Mouse (Mus musculus) small intestine, adult 2 months (tissue): ENCODE measurements around the gene Abca4. TPM values are rescaled to one million over a fixed set of nuclear protein-coding genes. Genes with fewer than 3 reads are reported as not detected.
A peak's percentile ranks its signal among the peaks of the same experiment; 100 is the strongest.

ENCODE experiments used
- H3K27ac ChIP-seq: fragments of 200-500 bp; 2 replicates; pipeline ENCODE4 v1.5.1; 2012; ENCODE audit warnings: low read depth, low read length, control low read depth, inconsistent platforms; ENCODE audit not compliant: insufficient read depth
- H3K27me3 ChIP-seq: fragments of 200-500 bp; 2 replicates; pipeline ENCODE4 v1.6.1; 2012; ENCODE audit warnings: mild to moderate bottlenecking, moderate library complexity, low read length, inconsistent platforms; ENCODE audit not compliant: control insufficient read depth, insufficient read depth
- H3K36me3 ChIP-seq: fragments of 200-500 bp; 2 replicates; pipeline ENCODE4 v1.6.1; 2012; ENCODE audit warnings: mild to moderate bottlenecking, low read length, control low read depth, inconsistent platforms; ENCODE audit not compliant: control insufficient read depth, insufficient read depth
- H3K4me1 ChIP-seq: fragments of 200-500 bp; 2 replicates; pipeline ENCODE4 v1.6.1; 2012; ENCODE audit warnings: low read length, inconsistent platforms, mixed read lengths; ENCODE audit not compliant: control insufficient read depth, insufficient read depth, insufficient read length
- H3K4me3 ChIP-seq: fragments of 200-500 bp; 2 replicates; pipeline ENCODE4 v1.5.1; 2012; ENCODE audit warnings: low read depth, mild to moderate bottlenecking, control low read depth, inconsistent platforms, low read length, moderate library complexity
- CTCF ChIP-seq: fragments of 200-500 bp; IDR thresholded peaks from 2 replicates; pipeline ENCODE4 v1.5.1; 2012; ENCODE audit warnings: low read depth, mild to moderate bottlenecking, control low read depth, inconsistent platforms, low read length, moderate library complexity, mixed read lengths; ENCODE audit not compliant: insufficient replicate concordance, insufficient read length; ENCODE audit errors: extremely low read depth
- POLR2A ChIP-seq: fragments of 200-500 bp; IDR thresholded peaks from 2 replicates; pipeline ENCODE4 v1.6.1; 2012; ENCODE audit warnings: low read depth, mild to moderate bottlenecking, control low read depth, inconsistent platforms, low read length, moderate library complexity
- WGBS: fragments of 180-500 bp; shearing (Covaris S2); methylation state at CpG from one replicate; pipeline ENCODE4 v1.1.7; 2018; 5-methylcytosine and 5-hydroxymethylcytosine counted together
- polyA plus RNA-seq: library from polyadenylated mRNA; depleted of rRNA; stranded (reverse); fragments of >200 nt; gene quantifications from 2 replicates; pipeline ENCODE4 v1.2.3, GENCODE M21; 2012

The Abca4 gene
- polyA plus RNA-seq, 1 experiment = 0.05 TPM

GRCm38 (mm10) chr3:122035092-122035491 is 9.2 kb upstream of the Abca4 start:
- Histone ChIP-seq H3K4me1 (no peaks in the 10 kb centered on the region), H3K27ac (no peak overlapping the region), H3K36me3 (no peaks in the 10 kb centered on the region), H3K4me3 (no peak overlapping the region), H3K27me3 (no peaks in the 10 kb centered on the region)
- 83% methylated on average over 3 of the region's 3 CpGs for WGBS
- no peak for TF ChIP-seq POLR2A
- TF ChIP-seq CTCF = no peak

GRCm38 (mm10) chr3:122040522-122040921 is 3.7 kb upstream of the Abca4 start:
- Histone ChIP-seq H3K36me3 (no peaks in the 10 kb centered on the region), H3K27me3 (0 out of 2 replicates have a peak, but pooled peaks cover 4% of the 10 kb centered on the region), H3K4me1 (no peaks in the 10 kb centered on the region), H3K27ac (no peak overlapping the region), H3K4me3 (no peak overlapping the region)
- no peak for TF ChIP-seq CTCF
- no peak for TF ChIP-seq POLR2A
- WGBS = 86% methylated on average over 6 of the region's 6 CpGs

GRCm38 (mm10) chr3:122043102-122043501 is 1.1 kb upstream of the Abca4 start:
- peaks cover 6% of the 10 kb centered on the region; the same call in 1 of the 2 replicates for H3K4me1 ChIP-seq
- H3K27me3 ChIP-seq = 0 out of 2 replicates have a peak, but pooled peaks cover 4% of the 10 kb centered on the region
- H3K27ac ChIP-seq = 0 out of 2 replicates have a peak overlapping the region, but pooled peaks have one; percentile 11
- TF ChIP-seq POLR2A (no peak), CTCF (no peak)
- H3K4me3 ChIP-seq = no peak overlapping the region
- WGBS = 42% methylated on average over 8 of the region's 8 CpGs
- no peaks in the 10 kb centered on the region for H3K36me3 ChIP-seq

GRCm38 (mm10) chr3:122046187-122046620 is 2.0 kb downstream of the Abca4 start:
- Histone ChIP-seq H3K4me3 (no peak overlapping the region), H3K36me3 (no peaks in the 10 kb centered on the region), H3K4me1 (peaks cover 13% of the 10 kb centered on the region), H3K27ac (no peak overlapping the region), H3K27me3 (0 out of 2 replicates have a peak, but pooled peaks cover 10% of the 10 kb centered on the region)
- TF ChIP-seq POLR2A = no peak
- no peak for TF ChIP-seq CTCF
- WGBS = 82% methylated on average over 10 of the region's 10 CpGs

GRCm38 (mm10) chr3:122047402-122047801 is 3.2 kb downstream of the Abca4 start:
- no peak for TF ChIP-seq POLR2A
- TF ChIP-seq CTCF = no peak
- 23% methylated on average over 7 of the region's 7 CpGs for WGBS
- Histone ChIP-seq H3K27me3 (0 out of 2 replicates have a peak, but pooled peaks cover 10% of the 10 kb centered on the region), H3K36me3 (no peaks in the 10 kb centered on the region), H3K27ac (no peak overlapping the region), H3K4me3 (no peak overlapping the region), H3K4me1 (peaks cover 13% of the 10 kb centered on the region)

- peaks cover 13% of the 10 kb centered on the region for H3K4me1 ChIP-seq
- WGBS = 22% methylated on average over 17 of the region's 17 CpGs
- TF ChIP-seq POLR2A (no peak), CTCF (no peak)
- no peak overlapping the region for H3K27ac ChIP-seq
- H3K27me3 ChIP-seq = 0 out of 2 replicates have a peak, but pooled peaks cover 10% of the 10 kb centered on the region
- no peak overlapping the region for H3K4me3 ChIP-seq
- H3K36me3 ChIP-seq = no peaks in the 10 kb centered on the region
Measured at GRCm38 (mm10) chr3:122047921-122048861, 3.9 kb downstream of the Abca4 start.

GRCm38 (mm10) chr3:122049158-122049557 is 4.9 kb downstream of the Abca4 start:
- H3K4me3 ChIP-seq = no peak overlapping the region
- H3K36me3 ChIP-seq = no peaks in the 10 kb centered on the region
- 0 out of 2 replicates have a peak, but pooled peaks cover 10% of the 10 kb centered on the region for H3K27me3 ChIP-seq
- TF ChIP-seq POLR2A (no peak), CTCF (no peak)
- no peak overlapping the region for H3K27ac ChIP-seq
- WGBS = 24% methylated on average over 6 of the region's 6 CpGs
- H3K4me1 ChIP-seq = peaks cover 13% of the 10 kb centered on the region
